Mouse (Mus musculus): ENCODE measurements around the gene Gm13691. TPM values are rescaled to one million over a fixed set of nuclear protein-coding genes. Genes with fewer than 3 reads are reported as not detected.
"Not testable (repeated sequence)": the region's sequence is repeated elsewhere in the genome, so short reads cannot be mapped to it uniquely, and the experiment has no call there.

Gm13691 gene
- total RNA-seq, 1 experiment from 2014 or later = 1.7 TPM

GRCm38 (mm10) chr2:84032505-84032904 is 42.2 kb downstream of the Gm13691 start:
- DNase-seq = no peak

- DNase-seq = no peak
These were observed 45.6 kb downstream of the Gm13691 start for GRCm38 (mm10) chr2:84035997-84036396.

GRCm38 (mm10) chr2:84037304-84037703 is 47.0 kb downstream of the Gm13691 start:
- DNase-seq = no peak

- not testable (repeated sequence) for DNase-seq
These were observed 47.6 kb downstream of the Gm13691 start for GRCm38 (mm10) chr2:84037943-84038342.

DNA sequence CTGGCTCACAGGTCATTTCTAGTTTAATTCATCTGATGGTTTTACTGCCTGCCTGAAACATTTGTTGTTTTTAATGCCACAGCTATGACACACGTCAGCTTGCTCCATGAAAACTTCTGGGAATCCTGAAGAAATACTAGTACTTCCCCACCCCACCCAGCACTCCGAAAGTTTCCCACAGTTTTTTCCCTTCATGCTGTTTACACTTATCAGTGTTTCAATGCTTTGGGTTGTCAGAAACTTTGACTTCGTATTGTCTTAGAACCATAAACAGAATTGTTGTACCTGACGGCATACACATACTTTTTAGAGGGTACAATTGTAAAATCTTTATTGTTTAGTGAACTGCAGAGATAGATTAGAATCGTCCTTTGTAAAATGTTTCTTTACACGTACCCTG is 48.9 kb downstream of the Gm13691 start:
- no peak for DNase-seq

Other genes with a start within 250 kb of the Gm13691 start
- gene Fam171b, start 177.9 kb upstream of the Gm13691 start, total RNA-seq (2021) = 4.0 and 5.8 TPM in 2 replicates
- gene Zswim2, start 49.3 kb upstream of the Gm13691 start, total RNA-seq (2021) = not detected in 2 replicates
- gene Gm13698, start 34.9 kb upstream of the Gm13691 start, total RNA-seq (2021) = 1.6 and 1.7 TPM in 2 replicates
- 1.6 and 1.7 TPM in 2 replicates for gene Gm13693, start 29.1 kb upstream of the Gm13691 start, total RNA-seq (2021)
- 1.6 TPM in 1 of 2 replicates, not detected in the other for gene Gm13695, start 23.2 kb upstream of the Gm13691 start, total RNA-seq (2021)
- gene Gm13696, start 17.4 kb upstream of the Gm13691 start, total RNA-seq (2021) = 1.6 and 1.7 TPM in 2 replicates
- gene Gm13694, start 11.6 kb upstream of the Gm13691 start, total RNA-seq (2021) = 1.6 and 1.7 TPM in 2 replicates
- gene Gm13697, start 5.8 kb upstream of the Gm13691 start, total RNA-seq (2021) = 1.6 and 1.7 TPM in 2 replicates